Mouse (Mus musculus): Measurements from ENCODE around the gene Cd68.

Gene Cd68

GRCm38 (mm10) chr11:69695046-69695360 lies 29.1 kb upstream of the Cd68 start:
- DNase-seq = no peak

- peak in 1 of 2 experiments; percentile 25 for DNase-seq
These were observed 27.5 kb upstream of the Cd68 start for GRCm38 (mm10) chr11:69693421-69693965.

- peak; percentile 68 to 87 for DNase-seq
These were observed 26.9 kb upstream of the Cd68 start for GRCm38 (mm10) chr11:69692863-69693262.

DNA sequence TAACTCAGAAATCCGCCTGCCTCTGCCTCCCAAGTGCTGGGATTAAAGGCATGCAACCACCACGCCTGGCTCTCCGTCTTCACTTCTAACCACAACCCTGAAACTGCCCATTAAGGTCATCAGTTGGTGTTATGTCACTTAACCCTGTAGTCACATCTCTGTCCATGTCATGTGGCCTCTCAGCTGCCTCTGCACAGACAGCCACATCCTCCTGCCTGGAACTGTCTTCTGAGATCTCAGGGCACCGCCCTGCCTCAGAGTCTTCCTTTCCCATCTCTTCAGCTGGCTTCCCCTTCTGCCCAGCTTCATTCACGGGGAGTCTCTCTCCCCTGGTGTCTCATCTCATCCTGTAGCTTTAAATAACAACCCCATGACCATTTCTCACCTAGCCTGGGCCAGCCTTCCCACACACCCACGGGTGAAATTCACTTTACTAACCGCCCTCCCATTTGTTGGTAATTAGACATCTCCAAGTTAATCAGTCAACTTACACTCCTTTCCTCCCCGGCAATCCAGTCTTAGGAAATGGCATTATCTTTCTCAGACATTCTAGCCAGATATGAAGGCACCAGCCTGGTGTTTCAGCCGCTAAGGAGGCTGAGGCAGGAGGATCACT lies 26.4 kb upstream of the Cd68 start:
- DNase-seq = peak; percentile 28 to 63

DNA sequence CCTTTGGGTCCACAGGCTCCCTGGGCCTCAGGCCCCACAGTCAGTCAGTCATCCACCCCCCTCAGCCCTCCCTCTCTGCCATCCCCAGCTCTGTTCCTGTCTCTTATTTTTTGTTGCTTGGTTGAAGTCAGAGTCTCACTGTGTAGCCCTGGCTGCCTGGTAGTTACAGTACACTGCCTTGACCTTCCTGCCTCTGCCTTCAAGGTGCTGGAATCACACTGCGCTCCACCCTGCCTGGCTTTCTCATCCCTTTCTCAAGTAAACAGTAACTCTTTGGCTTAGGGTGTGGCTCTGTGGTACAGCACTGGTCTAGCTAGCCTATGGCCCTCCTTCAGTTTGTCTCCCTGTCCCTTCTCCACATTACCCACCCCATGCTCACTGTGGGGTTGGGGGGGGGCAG lies 23.9 kb upstream of the Cd68 start:
- peak in 1 of 2 experiments; percentile 66 for DNase-seq

GRCm38 (mm10) chr11:69687061-69687460 lies 21.1 kb upstream of the Cd68 start:
- no peak for DNase-seq

DNA sequence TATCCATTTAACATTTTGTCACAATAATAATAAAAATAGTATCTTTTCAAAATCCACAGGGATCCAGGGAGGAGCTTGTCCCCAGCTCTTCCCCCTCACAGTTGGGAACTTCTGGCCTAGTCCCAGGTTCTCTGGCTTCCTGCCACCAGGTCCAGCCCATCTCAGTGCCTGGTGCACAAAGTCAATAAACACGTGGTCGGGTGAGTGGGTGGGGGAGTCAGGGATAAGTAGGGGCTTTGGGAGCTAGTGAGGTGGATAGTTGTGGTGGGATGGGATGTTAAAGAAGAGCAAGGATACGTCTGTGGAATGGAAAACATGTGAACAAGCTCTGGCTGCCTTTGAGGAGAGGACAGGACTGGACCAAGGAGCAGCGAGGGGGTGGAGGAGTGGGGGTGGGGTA lies 20.4 kb upstream of the Cd68 start:
- peak; percentile 90 to 92 for DNase-seq

DNA sequence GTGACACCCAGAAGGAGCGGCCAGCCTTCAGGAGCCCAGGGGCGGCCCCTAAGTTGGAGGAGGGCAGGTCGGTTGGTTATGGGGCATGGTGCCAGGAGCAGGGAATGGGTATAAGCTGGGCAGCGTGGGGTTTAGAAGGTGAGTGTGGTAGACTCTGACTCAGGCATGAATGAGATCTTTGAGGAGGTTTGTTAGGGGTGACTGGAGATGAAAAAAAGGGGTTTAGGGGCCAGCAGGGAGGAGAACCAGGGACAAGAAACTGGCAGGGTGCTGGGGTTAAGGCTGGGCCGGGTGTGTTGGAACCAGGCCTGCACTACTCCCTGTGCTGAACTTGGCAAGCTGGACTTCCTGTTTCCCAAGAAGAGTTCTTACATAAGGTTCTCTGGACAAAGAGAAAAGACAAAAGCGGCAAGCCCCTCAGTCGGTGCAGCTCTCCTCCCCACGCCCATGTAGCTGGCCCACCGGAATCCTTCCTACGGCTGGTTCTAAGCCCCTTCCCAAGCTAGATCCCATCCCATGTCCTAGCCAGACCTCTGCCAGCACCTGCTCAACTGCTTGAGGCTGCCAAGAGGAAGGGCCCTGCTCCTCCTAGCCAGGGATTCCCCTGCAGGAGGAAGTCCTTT lies 19.7 kb upstream of the Cd68 start, which contains the start of gene Tnfsf13:
Gene Tnfsf13, minus strand, starts transcription at position 259 of the 623 bp plus-strand sequence.
- DNase-seq = peak; percentile 87 to 94

GRCm38 (mm10) chr11:69684936-69685335 lies 19.0 kb upstream of the Cd68 start:
- no peak for DNase-seq

GRCm38 (mm10) chr11:69684128-69684745 lies 18.3 kb upstream of the Cd68 start:
- no peak for DNase-seq

DNA sequence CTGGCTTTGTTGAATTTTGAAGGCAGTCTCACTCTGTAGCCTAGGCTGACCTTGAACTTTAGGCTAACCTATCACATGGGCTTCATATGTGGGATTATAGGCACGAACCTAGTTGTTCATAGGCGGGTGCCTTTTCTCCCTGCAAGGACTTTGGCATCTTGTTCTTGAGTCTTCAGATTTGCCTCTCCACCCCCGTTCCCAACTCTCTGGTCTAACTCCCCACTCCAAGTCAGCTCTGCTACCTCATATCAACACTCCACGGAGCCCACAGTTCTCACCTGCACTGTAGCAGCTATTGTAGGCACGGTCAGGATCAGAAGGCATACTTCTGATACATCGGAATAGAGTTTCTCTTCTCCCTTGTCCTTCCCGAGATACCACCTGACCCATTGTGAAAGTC lies 17.6 kb upstream of the Cd68 start:
- no peak for DNase-seq

GRCm38 (mm10) chr11:69682840-69683533 lies 17.0 kb upstream of the Cd68 start:
- DNase-seq = peak; percentile 89 to 92

GRCm38 (mm10) chr11:69682209-69682839 lies 16.4 kb upstream of the Cd68 start:
- DNase-seq = no peak

GRCm38 (mm10) chr11:69681314-69682208 lies 15.6 kb upstream of the Cd68 start, which contains the start of gene Senp3:
Senp3 (minus strand) TSS chr11:69682084.
- peak; percentile 96 to 99 for DNase-seq

- DNase-seq = no peak
These were observed 14.3 kb upstream of the Cd68 start for GRCm38 (mm10) chr11:69680136-69680855.

GRCm38 (mm10) chr11:69679144-69679543 lies 13.2 kb upstream of the Cd68 start:
- no peak for DNase-seq

- peak; percentile 100 for DNase-seq
These were observed 6.3 kb upstream of the Cd68 start, which contains the start of gene Eif4a1 for GRCm38 (mm10) chr11:69672211-69672706. Eif4a1 (minus strand) TSS chr11:69672423.

DNA sequence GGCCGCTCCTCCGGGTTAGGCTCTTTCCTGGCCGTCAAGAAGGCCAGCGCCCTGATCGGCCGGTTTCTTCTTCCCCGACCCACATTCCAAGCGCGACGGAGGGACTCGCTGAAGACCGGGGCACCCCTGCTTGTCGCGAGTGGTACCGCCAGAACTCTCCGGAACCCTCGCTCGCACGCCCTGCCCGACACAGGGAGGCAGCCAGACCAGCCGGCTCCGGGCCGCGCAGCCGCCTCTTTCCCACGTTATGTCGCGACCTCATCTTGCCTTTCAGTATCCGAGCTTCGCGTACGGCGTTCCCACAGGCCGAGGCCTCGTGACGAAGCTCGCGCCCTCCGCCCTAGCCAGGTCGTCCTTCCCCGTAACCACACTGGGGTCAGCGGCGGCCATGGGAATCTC lies 5.8 kb upstream of the Cd68 start:
- no peak for DNase-seq

DNA sequence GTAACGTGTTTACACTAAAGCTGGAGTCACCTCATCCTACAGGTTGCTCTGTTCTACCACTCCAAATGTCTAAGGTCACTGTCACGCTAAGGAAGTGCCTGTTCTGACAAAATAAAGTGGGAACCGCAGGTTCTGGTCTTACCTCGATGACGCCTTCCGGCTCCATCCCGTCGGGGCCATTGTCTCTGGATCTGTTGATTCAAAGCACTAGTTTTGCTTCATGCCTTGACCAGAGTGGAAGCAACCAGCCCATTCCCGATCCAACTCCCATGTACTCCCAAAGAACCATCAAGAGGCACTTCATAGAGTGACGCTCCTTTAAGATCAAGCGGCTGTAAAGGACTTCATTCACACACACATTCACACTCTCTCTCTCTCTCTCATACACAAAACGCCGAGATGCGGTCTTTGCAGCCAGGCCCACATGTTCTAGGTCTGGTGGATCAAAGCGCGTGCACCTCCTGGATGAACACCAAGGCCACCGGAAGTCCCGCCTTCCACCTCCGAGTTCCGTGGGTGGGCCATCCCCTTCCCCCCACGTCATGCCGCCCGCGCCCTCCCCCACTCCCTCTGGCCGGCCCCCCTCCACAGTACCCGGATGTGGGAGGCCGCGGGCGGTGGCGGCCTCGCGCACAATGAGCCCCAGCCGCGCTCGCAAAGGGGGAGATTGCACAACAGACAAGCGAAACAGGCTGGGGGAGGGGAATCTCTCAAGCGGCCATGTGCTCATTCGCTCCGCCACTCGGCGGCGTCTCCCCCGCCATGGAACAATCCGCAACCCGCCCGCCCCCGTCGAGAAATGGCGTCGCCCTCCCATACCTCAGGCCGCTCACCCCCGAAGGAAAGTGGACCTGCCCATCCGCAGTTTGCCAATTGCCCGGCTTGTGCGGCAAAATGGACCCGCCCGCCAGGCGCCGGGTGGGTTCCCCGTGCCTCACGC lies 5.1 kb upstream of the Cd68 start:
- DNase-seq = peak; percentile 97

DNA sequence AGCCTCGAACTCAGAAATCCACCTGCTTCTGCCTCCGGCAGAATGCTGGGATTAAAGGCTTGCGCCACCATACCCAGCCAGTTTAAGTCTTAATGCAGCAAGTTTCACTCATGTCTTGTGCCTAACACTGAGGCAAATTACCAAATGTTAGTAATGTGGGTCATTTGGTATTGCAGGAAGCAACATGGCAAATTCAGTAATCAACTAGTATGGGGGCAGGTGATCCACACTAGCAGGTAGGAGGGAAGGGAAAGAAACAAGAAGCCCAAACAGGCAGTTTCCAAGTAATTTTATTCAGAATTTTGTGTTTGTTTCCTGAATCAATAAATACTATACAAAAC lies 682 bp upstream of the Cd68 start:
- DNase-seq = no peak
